ENCODE assay signal across 8 mouse cellular contexts in the genomic region with DNA sequence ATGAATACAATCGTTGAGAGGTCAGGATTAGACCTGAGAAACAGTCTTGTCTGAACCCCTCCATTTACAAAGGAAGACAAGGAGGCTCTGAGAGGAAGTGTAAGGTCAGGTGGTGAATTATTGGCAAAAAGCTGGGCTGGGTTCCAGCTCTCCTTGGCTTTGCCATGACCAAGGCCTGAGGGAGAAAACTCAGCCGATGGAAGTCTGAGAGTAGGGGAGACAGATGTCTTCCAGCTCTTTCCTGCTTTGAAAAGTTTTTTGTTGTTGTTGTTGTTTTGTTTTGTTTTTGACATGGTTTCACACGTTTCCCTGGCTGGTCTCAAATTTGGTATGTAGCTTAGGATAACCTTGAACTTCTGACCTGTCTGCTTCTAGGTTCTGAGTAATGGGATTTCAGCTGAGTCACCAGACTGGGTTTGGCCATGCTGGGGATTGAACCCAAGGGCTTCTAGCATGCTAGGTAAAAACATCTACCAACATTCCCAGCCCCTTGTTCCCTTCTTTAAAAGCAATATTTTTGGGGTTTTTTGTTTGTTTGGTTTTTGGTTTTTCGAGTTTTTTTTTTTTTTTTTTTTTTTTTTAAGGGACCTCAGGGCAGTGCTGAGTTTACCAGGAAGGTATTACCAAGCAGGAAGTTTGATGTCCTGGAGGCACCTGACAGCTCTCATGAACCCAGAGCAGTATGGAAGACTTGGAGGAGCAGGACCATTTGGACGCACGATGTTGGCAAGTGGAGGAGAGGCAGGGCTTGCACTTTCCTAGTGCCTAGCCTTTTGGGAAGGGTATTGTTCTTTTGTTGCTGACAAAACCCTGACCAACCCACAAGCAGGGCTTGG. TPM values are rescaled to one million over a fixed set of nuclear protein-coding genes. Genes with fewer than 3 reads are reported as not detected.
A peak's percentile ranks its signal among the peaks of the same experiment; 100 is the strongest.
DNase-seq lines count a peak whose midpoint lies in the region; ATAC-seq and TF ChIP-seq lines count a peak whose summit lies in the region.

No protein-coding gene starts in this region.

- no peaks in the 10 kb centered on the region for H3K36me3 ChIP-seq in lung, embryonic 15.5 days
- H3K36me3 ChIP-seq in hindbrain, embryonic 16.5 days (ENCODE audit: control insufficient read depth, insufficient read depth, low read length) = no peaks in the 10 kb centered on the region
- H3K36me3 ChIP-seq in liver, postnatal 0 days (replicated peaks; ENCODE audit: insufficient read depth, low read length) = no peaks in the 10 kb centered on the region

- no peak for TF ChIP-seq POLR2A in lung, adult 2 months (IDR thresholded peaks at IDR 0.05; ENCODE audit: borderline replicate concordance, extremely low read depth, low read depth, low read length)

- H3K4me3 ChIP-seq in lung, embryonic 15.5 days = no peak overlapping the region
- H3K4me3 ChIP-seq in lung, adult 2 months (replicated peaks; ENCODE audit: extremely low read depth, low read depth, low read length) = no peak overlapping the region
- H3K4me3 ChIP-seq in hindbrain, embryonic 16.5 days (ENCODE audit: low read length) = no peak overlapping the region
- H3K4me3 ChIP-seq in liver, postnatal 0 days (ENCODE audit: low read depth, low read length) = no peak overlapping the region

- no peaks in the 10 kb centered on the region for H3K27me3 ChIP-seq in lung, embryonic 15.5 days
- no peaks in the 10 kb centered on the region for H3K27me3 ChIP-seq in hindbrain, embryonic 16.5 days (replicated peaks; ENCODE audit: control insufficient read depth, insufficient read depth, low read length)
- H3K27me3 ChIP-seq in liver, postnatal 0 days (ENCODE audit: insufficient read depth, low read length) = no peaks in the 10 kb centered on the region

- ATAC-seq in lung, embryonic 15.5 days (ENCODE audit: borderline replicate concordance, extremely low read depth, low FRiP score, low TSS enrichment) = no peak
- ATAC-seq in hindbrain, embryonic 16.5 days = no peak
- no peak for ATAC-seq in liver, postnatal 0 days

- peak overlapping the region; percentile 96 for H3K27ac ChIP-seq in lung, embryonic 15.5 days
- peak overlapping the region; percentile 99 for H3K27ac ChIP-seq in hindbrain, embryonic 16.5 days (ENCODE audit: low read depth, low read length)
- peak overlapping the region; percentile 88 for H3K27ac ChIP-seq in liver, postnatal 0 days (ENCODE audit: low read depth)

- DNase-seq in lung, adult 2 months = no peak
- peak; percentile 91 for DNase-seq in adrenal gland, postnatal 14 days
- DNase-seq in liver, postnatal 0 days = no peak
- no peak for DNase-seq in testis, postnatal 10 days (ENCODE audit: low spot score)
- DNase-seq in T-cell, adult 2 months (ENCODE audit: low spot score) = no peak
- no peak for DNase-seq in ovary, postnatal 10 days (ENCODE audit: low spot score)

- 34% methylated on average over 6 of the region's 6 CpGs for WGBS in lung, embryonic 15.5 days
- 21% methylated on average over 6 of the region's 6 CpGs for WGBS in lung, adult 2 months
- WGBS in hindbrain, embryonic 16.5 days = 36% methylated on average over 6 of the region's 6 CpGs
- 51% methylated on average over 6 of the region's 6 CpGs for WGBS in liver, postnatal 0 days (ENCODE audit: insufficient replicate concordance)

- no peak for TF ChIP-seq CTCF in lung, adult 2 months (IDR thresholded peaks at IDR 0.05; ENCODE audit: insufficient read depth, low read length)
- TF ChIP-seq CTCF in liver, postnatal 0 days (IDR thresholded peaks at IDR 0.05; ENCODE audit: low read depth) = no peak

- TF ChIP-seq EP300 in liver, postnatal 0 days (IDR thresholded peaks at IDR 0.05; ENCODE audit: low read depth) = no peak

- no peak overlapping the region for H3K9ac ChIP-seq in lung, embryonic 15.5 days
- no peak overlapping the region for H3K9ac ChIP-seq in hindbrain, embryonic 16.5 days (ENCODE audit: low read depth, low read length)
- H3K9ac ChIP-seq in liver, postnatal 0 days (replicated peaks) = no peak overlapping the region; the same call in 1 of the 2 replicates

- peaks cover 58% of the 10 kb centered on the region for H3K4me1 ChIP-seq in lung, embryonic 15.5 days
- H3K4me1 ChIP-seq in lung, adult 2 months (ENCODE audit: control insufficient read depth, insufficient read depth, low read length) = peaks cover 28% of the 10 kb centered on the region
- peaks cover 46% of the 10 kb centered on the region for H3K4me1 ChIP-seq in hindbrain, embryonic 16.5 days (ENCODE audit: control insufficient read depth, insufficient read depth, low read depth, low read length)
- H3K4me1 ChIP-seq in liver, postnatal 0 days (ENCODE audit: insufficient read depth) = peaks cover 47% of the 10 kb centered on the region

- H3K4me2 ChIP-seq in lung, embryonic 15.5 days = peak overlapping the region; percentile 51; the same call in 1 of the 2 replicates
- no peak overlapping the region for H3K4me2 ChIP-seq in hindbrain, embryonic 16.5 days (ENCODE audit: low read length)
- peak overlapping the region; percentile 68 for H3K4me2 ChIP-seq in liver, postnatal 0 days (ENCODE audit: low read depth, low read length)

- H3K9me3 ChIP-seq in lung, embryonic 15.5 days = no peaks in the 10 kb centered on the region
- H3K9me3 ChIP-seq in hindbrain, embryonic 16.5 days (ENCODE audit: control insufficient read depth, low read length) = no peaks in the 10 kb centered on the region
- no peaks in the 10 kb centered on the region for H3K9me3 ChIP-seq in liver, postnatal 0 days (ENCODE audit: low read length)

RNA-seq across cellular contexts. Expression of gene Irf2bpl, which starts 58.8 kb away (rescaled TPM):
- 49.4 and 50.0 TPM in 2 replicates for polyA plus RNA-seq in lung, embryonic 15.5 days (2015; fragmentation: Nextera tagmentation; extraction: Ambion mirVana)
- polyA plus RNA-seq in lung, adult 2 months (2012; rRNA removed) = 50.0 and 79.4 TPM in 2 replicates
- 48.4 and 53.8 TPM in 2 replicates for total RNA-seq in adrenal gland, postnatal 14 days (2021)
- 49.7 and 56.6 TPM in 2 replicates for polyA plus RNA-seq in hindbrain, embryonic 16.5 days (2015; fragmentation: Nextera tagmentation; extraction: Ambion mirVana)
- 5.0 and 5.3 TPM in 2 replicates for polyA plus RNA-seq in liver, postnatal 0 days (2015; fragmentation: Nextera tagmentation; extraction: Ambion mirVana)
